Mouse (Mus musculus): ENCODE measurements around the gene B3galnt1.

- TF ChIP-seq CTCF (IDR thresholded peaks at IDR 0.05) (no peak), EP300 (IDR thresholded peaks at IDR 0.05) (no peak)
These were observed 8.7 kb upstream of the B3galnt1 start for GRCm38 (mm10) chr3:69607468-69607867.
